Mouse (Mus musculus) hindbrain, postnatal 0 days (tissue): ENCODE measurements around the gene Sgca. TPM values are rescaled to one million over a fixed set of nuclear protein-coding genes. Genes with fewer than 3 reads are reported as not detected.

Source experiments
- ATAC-seq: fragments of 200-750 bp; cut with Nextera tagmentation; 2 replicates; pipeline ENCODE4 v1.8.0; 2017; ENCODE audit warnings: mild to moderate bottlenecking, moderate TSS enrichment, moderate library complexity
- DNase-seq: peaks from one replicate; pipeline ENCODE4 v3.0.0-alpha.2; 2015; ENCODE audit warnings: low spot score
- H3K27ac ChIP-seq: fragments of 300-500 bp; sonication (generic); 2 replicates; pipeline ENCODE4 v1.5.1; 2014; ENCODE audit warnings: mild to moderate bottlenecking
- H3K27me3 ChIP-seq: fragments of 300-500 bp; sonication (generic); 2 replicates; pipeline ENCODE4 v1.6.1; 2014; ENCODE audit warnings: low read length, mixed read lengths; ENCODE audit not compliant: insufficient read depth
- H3K36me3 ChIP-seq: fragments of 300-500 bp; sonication (generic); 2 replicates; pipeline ENCODE4 v1.6.1; 2014; ENCODE audit warnings: low read length, mixed read lengths; ENCODE audit not compliant: insufficient read depth
- H3K4me1 ChIP-seq: fragments of 300-500 bp; sonication (generic); 2 replicates; pipeline ENCODE4 v1.6.1; 2014; ENCODE audit warnings: antibody characterized with exemption, low read length, mixed read lengths; ENCODE audit not compliant: insufficient read depth
- H3K4me2 ChIP-seq: fragments of 300-500 bp; sonication (generic); 2 replicates; pipeline ENCODE4 v1.6.1; 2014; ENCODE audit warnings: low read depth, mild to moderate bottlenecking, low read length, moderate library complexity, mixed read lengths
- H3K4me3 ChIP-seq: fragments of 300-500 bp; sonication (generic); 2 replicates; pipeline ENCODE4 v1.5.1; 2014; ENCODE audit warnings: low read length
- H3K9ac ChIP-seq: fragments of 300-500 bp; sonication (generic); replicated peaks from 2 replicates; pipeline ENCODE4 v1.6.1; 2014; ENCODE audit warnings: mild to moderate bottlenecking, low read length, moderate library complexity, mixed read lengths
- H3K9me3 ChIP-seq: fragments of 300-500 bp; sonication (generic); 2 replicates; pipeline ENCODE4 v1.6.1; 2016; ENCODE audit warnings: low read length, mixed read lengths
- CTCF ChIP-seq: IDR thresholded peaks from 2 replicates; pipeline ENCODE4 v1.5.1; 2016; ENCODE audit warnings: antibody characterized with exemption, control low read depth, low read depth
- WGBS: fragments of 180-500 bp; shearing (Covaris S2); extraction: QIAGEN DNeasy Blood & Tissue Kit; methylation state at CpG from one replicate; pipeline ENCODE4 v1.1.7; 2014; 5-methylcytosine and 5-hydroxymethylcytosine counted together
- polyA plus RNA-seq: library from polyadenylated mRNA; unstranded; fragments of >200 nt; fragmentation: Nextera tagmentation; extraction: Ambion mirVana; gene quantifications from 2 replicates; pipeline ENCODE4 v1.2.1, GENCODE M21; 2015
- total RNA-seq: library from RNA; depleted of rRNA; stranded (reverse); fragments of >200 nt; gene quantifications from 2 replicates; pipeline ENCODE4 v1.2.3, GENCODE M21; 2014

The Sgca gene
- total and polyA plus RNA-seq, 2 experiments from 2014 or later: 0.26 to 0.52 TPM

GRCm38 (mm10) chr11:95002705-95003104, 26.6 kb upstream of the Sgca start:
- 92% methylated on average over 8 of the region's 8 CpGs for WGBS
- no peak for TF ChIP-seq CTCF
- Histone ChIP-seq H3K27ac (no peak overlapping the region), H3K4me2 (no peak overlapping the region), H3K9me3 (no peaks in the 10 kb centered on the region), H3K4me3 (no peak overlapping the region), H3K27me3 (no peaks in the 10 kb centered on the region), H3K9ac (no peak overlapping the region), H3K36me3 (peaks cover 60% of the 10 kb centered on the region), H3K4me1 (peaks cover 25% of the 10 kb centered on the region)
- DNase-seq (no peak), ATAC-seq (no peak)

- TF ChIP-seq CTCF: no peak
- Histone ChIP-seq H3K27me3 (no peaks in the 10 kb centered on the region), H3K4me2 (no peak overlapping the region), H3K36me3 (peaks cover 68% of the 10 kb centered on the region), H3K4me1 (peaks cover 20% of the 10 kb centered on the region), H3K9me3 (no peaks in the 10 kb centered on the region), H3K9ac (no peak overlapping the region), H3K4me3 (no peak overlapping the region), H3K27ac (no peak overlapping the region)
- ATAC-seq (no peak), DNase-seq (no peak)
- WGBS: 77% methylated on average over 21 of the region's 21 CpGs
These were observed 25.6 kb upstream of the Sgca start for GRCm38 (mm10) chr11:95001584-95002347.

DNA sequence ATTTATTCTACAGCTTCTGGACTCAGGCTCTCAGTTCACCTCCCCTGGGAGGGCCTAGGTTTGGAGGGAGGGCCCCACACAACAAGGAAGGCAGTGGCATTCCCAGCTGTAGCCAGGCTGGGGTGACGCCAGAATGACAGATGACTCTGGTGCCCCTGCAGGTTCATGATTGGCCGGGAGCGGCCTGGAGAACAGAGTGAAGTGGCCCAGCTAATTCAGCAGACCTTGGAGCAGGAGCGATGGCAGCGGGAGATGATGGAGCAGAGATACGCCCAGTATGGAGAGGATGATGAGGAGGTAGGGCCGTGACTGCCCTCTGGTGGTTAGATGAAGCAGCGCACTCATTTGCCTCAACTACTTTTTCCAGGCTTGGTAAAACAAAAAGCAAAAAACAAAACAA, 24.9 kb upstream of the Sgca start:
- no peaks in the 10 kb centered on the region for H3K9me3 ChIP-seq
- DNase-seq: peak; percentile 86
- ATAC-seq: peak; percentile 64
- H3K27me3 ChIP-seq: no peaks in the 10 kb centered on the region
- TF ChIP-seq CTCF: peak; percentile 94
- no peak overlapping the region for H3K4me2 ChIP-seq
- H3K9ac ChIP-seq: no peak overlapping the region
- peaks cover 74% of the 10 kb centered on the region for H3K36me3 ChIP-seq
- WGBS: 1% methylated on average over 8 of the region's 8 CpGs
- H3K4me1 ChIP-seq: peaks cover 16% of the 10 kb centered on the region
- peak overlapping the region; percentile 22 for H3K27ac ChIP-seq
- H3K4me3 ChIP-seq: no peak overlapping the region

- Histone ChIP-seq H3K27ac (peak overlapping the region; percentile 22), H3K4me2 (no peak overlapping the region), H3K4me1 (peaks cover 19% of the 10 kb centered on the region), H3K27me3 (no peaks in the 10 kb centered on the region), H3K36me3 (peaks cover 70% of the 10 kb centered on the region), H3K9ac (no peak overlapping the region), H3K4me3 (no peak overlapping the region), H3K9me3 (no peaks in the 10 kb centered on the region)
- DNase-seq: no peak
- no peak for TF ChIP-seq CTCF
- ATAC-seq: peak; percentile 16; the same call in 1 of the 2 replicates
- WGBS: 22% methylated on average over 4 of the region's 4 CpGs
These were observed 24.4 kb upstream of the Sgca start for GRCm38 (mm10) chr11:95000548-95000947.

DNA sequence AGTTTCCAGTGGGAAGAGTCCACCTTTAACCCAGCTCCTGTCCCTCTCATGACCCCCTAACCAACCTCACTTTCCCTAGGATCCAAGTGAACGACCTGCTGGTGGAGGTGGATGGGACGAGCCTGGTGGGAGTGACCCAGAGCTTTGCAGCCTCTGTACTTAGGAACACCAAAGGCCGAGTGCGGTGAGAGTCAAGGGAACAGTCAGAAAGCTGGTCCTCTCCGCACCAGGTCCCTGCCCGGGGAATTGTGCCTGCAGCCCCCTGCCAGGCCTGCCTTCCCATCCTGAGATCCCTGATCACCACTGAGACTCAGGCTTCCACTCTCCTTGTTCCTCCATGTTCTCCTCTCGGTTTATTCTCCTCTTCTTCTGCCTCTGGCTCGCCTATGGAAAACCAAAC, 24.0 kb upstream of the Sgca start:
- H3K36me3 ChIP-seq: peaks cover 65% of the 10 kb centered on the region
- no peaks in the 10 kb centered on the region for H3K9me3 ChIP-seq
- H3K4me3 ChIP-seq: no peak overlapping the region
- H3K4me1 ChIP-seq: peaks cover 22% of the 10 kb centered on the region
- H3K27me3 ChIP-seq: no peaks in the 10 kb centered on the region
- TF ChIP-seq CTCF: no peak
- no peak for DNase-seq
- no peak overlapping the region for H3K9ac ChIP-seq
- peak overlapping the region; percentile 22 for H3K27ac ChIP-seq
- WGBS: 68% methylated on average over 8 of the region's 8 CpGs
- H3K4me2 ChIP-seq: no peak overlapping the region
- ATAC-seq: no peak

- no peak for TF ChIP-seq CTCF
- Histone ChIP-seq H3K9me3 (no peaks in the 10 kb centered on the region), H3K9ac (no peak overlapping the region), H3K27me3 (no peaks in the 10 kb centered on the region), H3K27ac (no peak overlapping the region), H3K4me1 (peaks cover 41% of the 10 kb centered on the region), H3K4me3 (no peak overlapping the region), H3K4me2 (no peak overlapping the region), H3K36me3 (peaks cover 45% of the 10 kb centered on the region)
- DNase-seq (peak; percentile 63), ATAC-seq (peak; percentile 36; the same call in 1 of the 2 replicates)
- WGBS: 44% methylated on average over 16 of the region's 16 CpGs
These were observed 22.0 kb upstream of the Sgca start for GRCm38 (mm10) chr11:94998041-94998531.

DNA sequence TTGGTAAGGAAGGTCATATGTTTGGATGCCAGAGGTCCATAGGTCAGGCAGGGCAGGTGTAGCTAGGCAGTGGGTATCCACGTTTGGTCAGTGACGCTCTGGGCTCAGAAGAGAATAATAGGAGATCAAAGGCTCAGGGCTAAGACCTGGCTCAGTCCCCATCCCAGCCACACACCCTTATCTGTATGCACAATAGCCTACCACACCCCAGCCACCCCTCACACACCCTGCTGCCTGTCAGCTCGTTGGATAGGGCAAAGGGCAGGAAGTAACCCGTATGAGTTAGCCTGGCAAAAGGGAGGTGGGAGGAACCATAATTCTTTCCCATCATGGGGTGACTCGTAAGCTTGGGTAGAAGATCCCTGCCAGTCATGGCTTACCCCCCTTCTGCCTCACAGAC, 21.5 kb upstream of the Sgca start:
- 47% methylated on average over 5 of the region's 5 CpGs for WGBS
- DNase-seq: no peak
- peaks cover 41% of the 10 kb centered on the region for H3K36me3 ChIP-seq
- ATAC-seq: no peak
- no peak for TF ChIP-seq CTCF
- H3K27me3 ChIP-seq: no peaks in the 10 kb centered on the region
- H3K9me3 ChIP-seq: no peaks in the 10 kb centered on the region
- H3K4me1 ChIP-seq: peaks cover 41% of the 10 kb centered on the region
- no peak overlapping the region for H3K27ac ChIP-seq
- H3K9ac ChIP-seq: no peak overlapping the region
- no peak overlapping the region for H3K4me2 ChIP-seq
- H3K4me3 ChIP-seq: no peak overlapping the region
